Mouse (Mus musculus) MEL (cell line): ENCODE measurements around the gene Mertk. TPM values are rescaled to one million over a fixed set of nuclear protein-coding genes. Genes with fewer than 3 reads are reported as not detected.

Experiments used
- DNase-seq: peaks from one replicate; pipeline ENCODE4 v3.0.0; 2011; ENCODE audit warnings: low read depth, low spot score
- H3K27ac ChIP-seq: 2 replicates; pipeline ENCODE4 v1.5.1; 2012; ENCODE audit warnings: low read depth, mild to moderate bottlenecking, control low read depth, low read length, moderate library complexity; ENCODE audit not compliant: control insufficient read depth
- H3K27me3 ChIP-seq, 2 experiments: fragments of 150-350 bp in 1 of 2; sonication (generic) in 1 of 2; 2 replicates each; pipeline ENCODE4 v1.6.1; 2012; ENCODE audit warnings: low read length in 2 of 2, mild to moderate bottlenecking in 2 of 2, improper control_type of control experiment in 1 of 2, moderate library complexity in 1 of 2; ENCODE audit not compliant: insufficient read depth in 2 of 2, control insufficient read depth in 1 of 2
- H3K36me3 ChIP-seq, 2 experiments: 2 replicates each; pipeline ENCODE4 v1.6.1; 2012 to 2014; ENCODE audit warnings: low read length in 2 of 2, improper control_type of control experiment in 1 of 2, inconsistent platforms in 1 of 2, mild to moderate bottlenecking in 1 of 2; ENCODE audit not compliant: insufficient read depth in 2 of 2, control insufficient read depth in 1 of 2
- H3K4me1 ChIP-seq, 2 experiments: fragments of 150-350 bp in 1 of 2; sonication (generic) in 1 of 2; 2 replicates each; pipeline ENCODE4 v1.6.1; 2012; ENCODE audit warnings: low read length in 2 of 2, improper control_type of control experiment in 1 of 2, mild to moderate bottlenecking in 1 of 2; ENCODE audit not compliant: insufficient read depth in 2 of 2, control insufficient read depth in 1 of 2
- H3K4me3 ChIP-seq, 2 experiments: fragments of 150-350 bp in 1 of 2; sonication (generic) in 1 of 2; 2 replicates each; pipeline ENCODE4 v1.5.1; 2012; ENCODE audit warnings: low read depth in 2 of 2, low read length in 2 of 2, mild to moderate bottlenecking in 2 of 2, moderate library complexity in 2 of 2, control low read depth in 1 of 2, improper control_type of control experiment in 1 of 2; ENCODE audit not compliant: control insufficient read depth in 1 of 2, insufficient read depth in 1 of 2
- H3K79me2 ChIP-seq: 2 replicates; pipeline ENCODE4 v1.6.1; 2012; ENCODE audit warnings: mild to moderate bottlenecking, low read length, moderate library complexity; ENCODE audit not compliant: control insufficient read depth, poor library complexity, insufficient read depth
- H3K9ac ChIP-seq: 2 replicates; pipeline ENCODE4 v1.6.1; 2012; ENCODE audit warnings: low read depth, mild to moderate bottlenecking, control low read depth, low read length, moderate library complexity; ENCODE audit not compliant: control insufficient read depth, poor library complexity, severe bottlenecking
- H3K9me3 ChIP-seq: fragments of 150-350 bp; sonication (generic); replicated peaks from 2 replicates; pipeline ENCODE4 v1.6.1; 2012; ENCODE audit warnings: mild to moderate bottlenecking, low read length, improper control_type of control experiment, moderate library complexity; ENCODE audit not compliant: insufficient read depth
- BHLHE40 ChIP-seq: IDR thresholded peaks from 2 replicates; pipeline ENCODE4 v1.6.1; 2012; ENCODE audit warnings: low read depth, mild to moderate bottlenecking, inconsistent platforms, low read length, improper control_type of control experiment, borderline replicate concordance
- CHD1 ChIP-seq: IDR thresholded peaks from 2 replicates; pipeline ENCODE4 v1.6.1; 2012; ENCODE audit warnings: low read depth, mild to moderate bottlenecking, inconsistent platforms, low read length, improper control_type of control experiment
- CHD2 ChIP-seq: IDR thresholded peaks from 2 replicates; pipeline ENCODE4 v1.6.1; 2011; ENCODE audit warnings: low read length, improper control_type of control experiment
- CTCF ChIP-seq, 3 experiments: IDR thresholded peaks in 2 of 3; conservative IDR thresholded peaks in 1 of 3; 2 replicates each; pipeline ENCODE4 v1.5.1; 2011 to 2012; ENCODE audit warnings: low read length in 3 of 3, low read depth in 2 of 3, mild to moderate bottlenecking in 2 of 3, improper control_type of control experiment in 1 of 3, inconsistent platforms in 1 of 3, mixed read lengths in 1 of 3, moderate library complexity in 1 of 3; ENCODE audit not compliant: control insufficient read depth in 1 of 3, insufficient read depth in 1 of 3, poor library complexity in 1 of 3, severe bottlenecking in 1 of 3
- E2F4 ChIP-seq: IDR thresholded peaks from 2 replicates; pipeline ENCODE4 v1.6.1; 2011; ENCODE audit warnings: low read depth, low read length, improper control_type of control experiment, borderline replicate concordance
- ELF1 ChIP-seq: IDR thresholded peaks from 2 replicates; pipeline ENCODE4 v1.6.1; 2014; ENCODE audit warnings: low read depth, mild to moderate bottlenecking, inconsistent platforms, low read length, improper control_type of control experiment, moderate library complexity
- EP300 ChIP-seq, 2 experiments: IDR thresholded peaks; 2 replicates each; pipeline ENCODE4 v1.6.1; 2011; ENCODE audit warnings: improper control_type of control experiment in 2 of 2, low read length in 2 of 2, low read depth in 1 of 2, mild to moderate bottlenecking in 1 of 2
- GABPA ChIP-seq: IDR thresholded peaks from 2 replicates; pipeline ENCODE4 v1.6.1; 2012; ENCODE audit warnings: low read depth, mild to moderate bottlenecking, inconsistent platforms, low read length, improper control_type of control experiment, moderate library complexity
- JUND ChIP-seq: IDR thresholded peaks from 2 replicates; pipeline ENCODE4 v1.6.1; 2011; ENCODE audit warnings: low read depth, mild to moderate bottlenecking, improper control_type of control experiment, low read length
- MAX ChIP-seq: IDR thresholded peaks from 2 replicates; pipeline ENCODE4 v1.6.1; 2011; ENCODE audit warnings: low read length, improper control_type of control experiment
- MXI1 ChIP-seq: IDR thresholded peaks from 2 replicates; pipeline ENCODE4 v1.6.1; 2011; ENCODE audit warnings: mild to moderate bottlenecking, low read depth, low read length, improper control_type of control experiment
- NELFE ChIP-seq: IDR thresholded peaks from 2 replicates; pipeline ENCODE4 v1.6.1; 2011; ENCODE audit warnings: low read depth, low read length, improper control_type of control experiment
- NRF1 ChIP-seq: IDR thresholded peaks from 2 replicates; pipeline ENCODE4 v1.6.1; 2014; ENCODE audit warnings: low read depth, mild to moderate bottlenecking, inconsistent platforms, low read length, improper control_type of control experiment, moderate library complexity; ENCODE audit not compliant: poor library complexity, insufficient read depth, severe bottlenecking
- POLR2AphosphoS2 ChIP-seq: IDR thresholded peaks from 2 replicates; pipeline ENCODE4 v1.6.1; 2011; ENCODE audit warnings: low read length, improper control_type of control experiment
- TCF12 ChIP-seq: IDR thresholded peaks from 2 replicates; pipeline ENCODE4 v1.6.1; 2014; ENCODE audit warnings: low read depth, mild to moderate bottlenecking, inconsistent platforms, low read length, improper control_type of control experiment, moderate library complexity
- UBTF ChIP-seq: IDR thresholded peaks from 2 replicates; pipeline ENCODE4 v1.6.1; 2012; ENCODE audit warnings: low read depth, mild to moderate bottlenecking, inconsistent platforms, low read length, improper control_type of control experiment, moderate library complexity, borderline replicate concordance; ENCODE audit not compliant: insufficient read depth
- USF2 ChIP-seq, 2 experiments: IDR thresholded peaks; 2 replicates each; pipeline ENCODE4 v1.6.1; 2011 to 2012; ENCODE audit warnings: improper control_type of control experiment in 2 of 2, low read length in 2 of 2, borderline replicate concordance in 1 of 2, inconsistent platforms in 1 of 2, low read depth in 1 of 2, mild to moderate bottlenecking in 1 of 2; ENCODE audit not compliant: insufficient read depth in 1 of 2
- ZC3H11A ChIP-seq: IDR thresholded peaks from 2 replicates; pipeline ENCODE4 v1.6.1; 2012; ENCODE audit warnings: low read depth, mild to moderate bottlenecking, inconsistent platforms, low read length, improper control_type of control experiment
- ZKSCAN1 ChIP-seq: IDR thresholded peaks from 2 replicates; pipeline ENCODE4 v1.6.1; 2012; ENCODE audit warnings: low read depth, mild to moderate bottlenecking, inconsistent platforms, low read length, improper control_type of control experiment, moderate library complexity
- ZMIZ1 ChIP-seq: IDR thresholded peaks from 2 replicates; pipeline ENCODE4 v1.6.1; 2012; ENCODE audit warnings: low read depth, mild to moderate bottlenecking, inconsistent platforms, low read length, improper control_type of control experiment, moderate library complexity
- ZNF384 ChIP-seq: IDR thresholded peaks from 2 replicates; pipeline ENCODE4 v1.6.1; 2012; ENCODE audit warnings: low read depth, mild to moderate bottlenecking, inconsistent platforms, low read length, improper control_type of control experiment
- polyA plus RNA-seq, 2 experiments: library from polyadenylated mRNA; stranded (reverse) in 1 of 2; unstranded in 1 of 2; fragments of >175 nt in 1 of 2; fragments of >200 nt in 1 of 2; gene quantifications; 2 replicates each; pipeline versions ENCODE4 v1.2.1 to v1.2.4; 2012; ENCODE audit warnings: low replicate concordance in 2 of 2, low read depth in 1 of 2; ENCODE audit not compliant: insufficient read length in 2 of 2, insufficient read depth in 1 of 2, missing spikeins in 1 of 2
- total RNA-seq: library from RNA; depleted of rRNA; stranded (reverse); fragments of 300-350 nt; gene quantifications from 2 replicates; pipeline ENCODE4 v1.2.3, GENCODE M21; 2012

Mertk gene
- total and polyA plus RNA-seq, 3 experiments: not detected

DNA sequence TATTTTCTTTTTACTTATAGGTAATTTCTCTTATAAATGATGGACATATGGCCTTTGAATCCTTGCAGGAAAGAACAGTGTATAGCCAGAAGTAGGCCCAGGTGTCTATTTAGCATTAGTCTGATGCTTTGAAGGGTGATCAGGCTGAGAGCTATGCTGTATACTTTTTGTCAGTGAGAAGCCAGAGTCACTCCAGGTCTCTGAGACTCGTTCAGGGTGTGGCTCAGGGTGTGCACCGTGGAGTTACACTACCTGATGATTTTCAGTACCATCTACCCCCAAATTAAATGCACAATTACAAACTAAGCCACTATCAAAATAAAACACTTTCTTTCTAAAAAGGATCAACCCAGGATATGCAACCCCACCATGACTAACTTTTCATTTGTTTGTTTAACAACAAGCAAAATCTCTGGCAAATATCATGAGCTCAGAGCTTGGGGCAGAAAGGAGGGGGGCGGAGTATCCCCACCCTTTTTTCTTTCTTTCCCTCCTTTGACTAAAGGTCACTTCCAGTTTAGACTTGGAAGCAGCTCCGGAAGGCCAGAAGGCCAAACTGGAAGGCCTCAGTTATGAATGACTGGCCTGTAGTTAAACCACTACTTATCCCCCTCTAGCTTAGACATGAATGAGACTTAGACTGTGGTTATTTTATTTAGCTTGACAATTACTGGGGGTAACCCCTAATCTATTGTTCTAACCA is 69.9 kb downstream of the Mertk start:
- Histone ChIP-seq H3K27ac (no peak overlapping the region), H3K9me3 (no peaks in the 10 kb centered on the region), H3K4me3 (no peak overlapping the region), H3K79me2 (no peaks in the 10 kb centered on the region), H3K4me1 (no peaks in the 10 kb centered on the region), H3K36me3 (no peaks in the 10 kb centered on the region), H3K27me3 (peaks cover 0 to 2% of the 10 kb centered on the region in 2 experiments; a peak in 1 of 4 replicates), H3K9ac (no peak overlapping the region)
- TF ChIP-seq ELF1 (no peak), TCF12 (no peak), MAX (no peak), ZMIZ1 (no peak), E2F4 (no peak), NELFE (no peak), MXI1 (no peak), UBTF (no peak), EP300 (IDR thresholded peaks at IDR 0.05; ENCODE audit: low read depth in 1 of 2, low read length in 2 of 2) (no peak), CHD2 (no peak), ZC3H11A (no peak), GABPA (no peak), NRF1 (no peak), ZNF384 (no peak), POLR2AphosphoS2 (no peak)
- DNase-seq: no peak

DNA sequence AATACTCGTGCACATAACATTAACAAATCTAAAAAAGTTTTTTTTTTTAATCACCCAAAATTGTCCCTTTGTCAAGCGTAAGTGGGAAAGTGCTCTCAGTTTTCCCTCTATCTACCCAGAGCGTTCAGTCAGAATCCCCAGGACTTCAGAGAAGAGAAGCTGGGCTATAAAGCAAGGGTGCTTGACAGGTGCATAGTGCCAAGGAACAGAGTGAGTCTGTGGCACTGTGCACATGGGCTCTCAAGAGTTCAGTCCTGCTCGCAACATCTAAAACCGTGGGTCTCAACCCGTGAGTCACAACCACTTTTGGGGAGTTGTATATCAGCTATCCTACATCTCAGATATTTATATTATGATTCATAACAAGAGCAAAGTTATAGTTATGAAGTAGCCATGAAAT is 71.8 kb downstream of the Mertk start:
- H3K9me3 ChIP-seq: no peaks in the 10 kb centered on the region
- H3K4me3 ChIP-seq: no peak overlapping the region
- no peaks in the 10 kb centered on the region for H3K36me3 ChIP-seq
- no peaks in the 10 kb centered on the region for H3K4me1 ChIP-seq
- H3K27me3 ChIP-seq: peaks cover 4 to 5% of the 10 kb centered on the region in 2 experiments; a peak in 3 of 4 replicates
- H3K27ac ChIP-seq: no peak overlapping the region
- H3K79me2 ChIP-seq: no peaks in the 10 kb centered on the region
- no peak overlapping the region for H3K9ac ChIP-seq
- no peak for DNase-seq
- no peak for TF ChIP-seq EP300 (IDR thresholded peaks at IDR 0.05; ENCODE audit: low read depth in 1 of 2, low read length in 2 of 2)
- no peak for TF ChIP-seq BHLHE40
- TF ChIP-seq CTCF (IDR thresholded peaks at IDR 0.05 in 2 of 3, conservative IDR thresholded peaks at IDR 0.05 in 1 of 3; ENCODE audit: control insufficient read depth in 1 of 3, insufficient read depth in 1 of 3, low read depth in 2 of 3, low read length in 3 of 3, poor library complexity in 1 of 3, severe bottlenecking in 1 of 3): no peak
- TF ChIP-seq MXI1: no peak
- TF ChIP-seq CHD1: no peak
- no peak for TF ChIP-seq JUND
- TF ChIP-seq ZKSCAN1: no peak
- TF ChIP-seq ZNF384: no peak
- TF ChIP-seq USF2 (IDR thresholded peaks at IDR 0.05; ENCODE audit: borderline replicate concordance in 1 of 2, insufficient read depth in 1 of 2, low read depth in 1 of 2, low read length in 2 of 2): no peak
- TF ChIP-seq ZC3H11A: no peak
- no peak for TF ChIP-seq NRF1
- TF ChIP-seq UBTF: no peak
- TF ChIP-seq, all 39 proteins: peak for 0
